Mouse (Mus musculus): ENCODE data around the gene Ugt2a3. TPM values are rescaled to one million over a fixed set of nuclear protein-coding genes. Genes with fewer than 3 reads are reported as not detected.
"Not testable (repeated sequence)": the region's sequence is repeated elsewhere in the genome, so short reads cannot be mapped to it uniquely, and the experiment has no call there.

Gene Ugt2a3
- polyA plus RNA-seq (2015; fragmentation: Nextera tagmentation; extraction: Ambion mirVana) = not detected in 2 replicates

GRCm38 (mm10) chr5:87336961-87337697 is at the start of gene Ugt2a3:
TSS of gene Ugt2a3 (minus strand) at chr5:87337195.
- 82% methylated on average over 11 of the region's 11 CpGs for WGBS
- H3K4me3 ChIP-seq = no peak within 1 kb of the TSS
- no peaks in the 10 kb centered on the region for H3K9me3 ChIP-seq
- no peak within 1 kb of the TSS for H3K9ac ChIP-seq
- ATAC-seq (replicated peaks) = no peak
- no peaks in the 10 kb centered on the region for H3K4me1 ChIP-seq
- no peaks in the 10 kb centered on the region for H3K27me3 ChIP-seq (replicated peaks)
- H3K36me3 ChIP-seq (replicated peaks) = no peaks in the 10 kb centered on the region
- H3K27ac ChIP-seq = no peak within 1 kb of the TSS
- no peak within 1 kb of the TSS for H3K4me2 ChIP-seq

DNA sequence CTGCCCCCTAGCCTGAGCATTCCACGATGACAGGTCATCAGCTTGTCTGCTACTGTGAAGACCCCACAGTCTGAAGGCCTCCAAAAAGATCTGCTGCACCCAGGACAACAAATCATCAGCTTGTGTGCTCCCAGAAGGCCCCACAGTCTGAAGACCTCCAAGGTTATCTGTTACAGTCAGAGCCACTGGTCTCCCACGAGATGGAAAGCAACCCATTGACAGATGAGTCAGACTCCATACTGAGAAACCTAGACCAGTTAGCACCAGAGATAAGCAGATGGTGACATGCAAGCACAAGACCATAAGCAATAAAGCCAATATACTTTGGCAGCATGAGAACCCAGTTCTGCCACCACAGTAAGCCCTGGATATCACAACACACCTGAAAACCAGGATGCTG is 43.2 kb upstream of the Ugt2a3 start:
- no peak overlapping the region for H3K4me2 ChIP-seq
- no peak overlapping the region for H3K27ac ChIP-seq
- WGBS = 81% methylated on average over 2 of the region's 2 CpGs
- no peaks in the 10 kb centered on the region for H3K27me3 ChIP-seq (replicated peaks)
- no peaks in the 10 kb centered on the region for H3K4me1 ChIP-seq
- no peak for ATAC-seq (replicated peaks)
- H3K36me3 ChIP-seq (replicated peaks) = no peaks in the 10 kb centered on the region
- no peak overlapping the region for H3K4me3 ChIP-seq
- H3K9me3 ChIP-seq = no peaks in the 10 kb centered on the region
- H3K9ac ChIP-seq = no peak overlapping the region

DNA sequence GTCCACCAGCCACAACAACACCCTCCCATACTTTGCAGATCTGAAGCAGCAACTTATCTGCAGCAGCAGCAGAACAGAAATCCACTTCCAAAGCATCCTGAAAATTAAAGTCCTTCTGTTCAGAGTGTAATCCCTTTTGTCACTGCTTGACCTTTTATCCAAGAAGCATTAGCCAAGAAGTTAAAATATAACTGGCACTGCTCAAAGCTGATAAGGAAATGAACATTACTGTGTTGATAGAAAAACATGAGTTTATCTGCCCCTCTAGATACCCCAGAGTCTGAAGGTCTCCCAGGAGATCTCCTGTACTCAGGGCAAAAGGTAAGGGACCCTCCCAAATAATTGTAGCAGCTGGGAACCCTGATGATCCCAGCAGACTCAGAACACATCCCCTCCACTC is 42.8 kb upstream of the Ugt2a3 start:
- no peaks in the 10 kb centered on the region for H3K27me3 ChIP-seq (replicated peaks)
- H3K36me3 ChIP-seq (replicated peaks) = no peaks in the 10 kb centered on the region
- H3K9me3 ChIP-seq = no peaks in the 10 kb centered on the region
- no peak overlapping the region for H3K27ac ChIP-seq
- no peak overlapping the region for H3K4me3 ChIP-seq
- no peak overlapping the region for H3K9ac ChIP-seq
- no peak for ATAC-seq (replicated peaks)
- no peaks in the 10 kb centered on the region for H3K4me1 ChIP-seq
- no peak overlapping the region for H3K4me2 ChIP-seq

GRCm38 (mm10) chr5:87375874-87376383 is 38.9 kb upstream of the Ugt2a3 start:
- H3K9me3 ChIP-seq = no peaks in the 10 kb centered on the region
- 90% methylated on average over 3 of the region's 3 CpGs for WGBS
- ATAC-seq (replicated peaks) = no peak

DNA sequence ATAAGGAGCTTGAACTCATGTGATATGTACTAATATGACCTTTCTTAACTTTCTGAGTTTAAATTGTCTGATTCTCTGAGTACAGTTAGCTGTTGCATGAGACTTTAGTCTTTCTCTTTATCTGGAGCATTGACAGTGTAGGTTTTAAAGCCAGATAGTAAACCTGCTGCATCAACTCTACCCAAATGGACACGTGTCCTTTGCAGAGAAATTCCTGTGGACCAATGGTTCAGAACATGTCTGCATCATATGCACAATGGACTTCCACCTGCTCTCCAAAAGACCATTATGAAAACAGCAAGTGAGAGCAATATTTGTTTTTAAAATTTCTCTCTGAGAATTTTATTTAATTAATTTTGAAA is 36.5 kb upstream of the Ugt2a3 start:
- Histone ChIP-seq H3K4me1 (no peaks in the 10 kb centered on the region), H3K4me3 (no peak overlapping the region), H3K27me3 (replicated peaks) (no peaks in the 10 kb centered on the region), H3K9me3 (no peaks in the 10 kb centered on the region), H3K36me3 (replicated peaks) (no peaks in the 10 kb centered on the region), H3K27ac (no peak overlapping the region), H3K4me2 (no peak overlapping the region), H3K9ac (no peak overlapping the region)
- ATAC-seq (replicated peaks) = no peak
- WGBS = 74% methylated on average over 1 of the region's 1 CpGs

More at GRCm38 (mm10) chr5:87375874-87376383, 38.9 kb upstream of the Ugt2a3 start:
- no peak overlapping the region for H3K4me3 ChIP-seq
- no peaks in the 10 kb centered on the region for H3K36me3 ChIP-seq (replicated peaks)
- H3K4me1 ChIP-seq = no peaks in the 10 kb centered on the region
- H3K4me2 ChIP-seq = no peak overlapping the region
- H3K27ac ChIP-seq = no peak overlapping the region
- H3K27me3 ChIP-seq (replicated peaks) = no peaks in the 10 kb centered on the region
- H3K9ac ChIP-seq = no peak overlapping the region

DNA sequence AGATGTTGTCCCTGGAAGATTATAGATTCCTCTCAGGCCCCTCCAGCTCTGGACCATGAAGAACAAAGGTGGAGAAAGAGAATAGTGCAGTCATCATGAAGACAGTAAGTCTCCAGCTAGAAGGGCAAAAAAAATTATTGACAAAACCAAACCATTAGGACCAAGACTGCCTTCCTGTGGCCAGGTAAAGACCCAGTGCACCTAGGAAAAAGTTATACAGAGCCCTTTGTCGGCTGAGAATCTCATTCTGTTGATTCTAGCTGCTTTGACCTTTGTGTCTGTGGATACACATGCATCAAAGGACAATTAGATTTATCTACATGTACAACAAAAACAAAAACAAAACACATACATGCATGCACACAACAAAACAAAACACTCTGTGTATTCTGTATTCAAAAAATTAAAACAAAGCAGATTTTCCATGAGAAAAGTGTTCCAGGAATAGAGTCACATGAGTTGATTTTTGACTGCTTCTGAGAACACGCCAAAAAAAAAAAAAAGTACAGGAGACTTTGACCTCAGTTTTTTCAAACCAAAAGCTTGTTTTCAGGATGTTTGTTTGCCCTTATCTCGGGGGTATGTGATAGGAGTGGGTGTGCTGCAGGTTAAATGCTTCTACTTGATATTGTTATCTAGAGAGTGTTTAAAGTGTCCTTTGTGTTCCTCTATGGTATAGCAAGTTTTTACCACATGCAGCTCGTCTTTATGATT is 36.0 kb upstream of the Ugt2a3 start:
- not testable (repeated sequence) for H3K36me3 ChIP-seq (replicated peaks); ATAC-seq (replicated peaks); H3K4me3 ChIP-seq; H3K27ac ChIP-seq; H3K9me3 ChIP-seq; H3K4me2 ChIP-seq; H3K27me3 ChIP-seq (replicated peaks); H3K9ac ChIP-seq; H3K4me1 ChIP-seq
- 73% methylated on average over 4 of the region's 4 CpGs for WGBS

GRCm38 (mm10) chr5:87350350-87350749 is 13.4 kb upstream of the Ugt2a3 start:
- no peak overlapping the region for H3K4me3 ChIP-seq
- no peaks in the 10 kb centered on the region for H3K4me1 ChIP-seq
- WGBS = 49% methylated on average over 1 of the region's 1 CpGs
- H3K9me3 ChIP-seq = no peaks in the 10 kb centered on the region
- H3K9ac ChIP-seq = no peak overlapping the region
- no peak overlapping the region for H3K27ac ChIP-seq
- no peaks in the 10 kb centered on the region for H3K36me3 ChIP-seq (replicated peaks)
- ATAC-seq (replicated peaks) = no peak
- H3K27me3 ChIP-seq (replicated peaks) = no peaks in the 10 kb centered on the region
- no peak overlapping the region for H3K4me2 ChIP-seq

DNA sequence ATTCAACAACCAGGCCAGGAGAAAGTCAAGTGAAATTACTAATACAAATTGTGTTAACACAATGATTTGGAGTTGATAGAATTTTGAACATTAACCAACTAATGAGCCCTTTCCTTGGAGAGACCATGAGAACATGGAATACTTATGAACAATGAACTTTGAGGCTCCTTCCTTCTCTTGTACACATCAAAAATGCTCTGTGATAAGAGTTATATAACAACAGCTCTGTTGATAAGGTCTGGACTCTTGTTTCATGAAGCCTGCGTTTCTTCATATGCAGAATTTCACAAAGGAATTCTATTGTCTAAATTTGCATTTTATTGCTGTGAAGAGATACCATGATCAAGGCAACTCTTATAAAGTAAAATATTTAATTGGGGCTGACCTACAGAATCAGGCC is 12.2 kb upstream of the Ugt2a3 start:
- not testable (repeated sequence) for H3K36me3 ChIP-seq (replicated peaks); H3K9ac ChIP-seq; H3K4me3 ChIP-seq; H3K27me3 ChIP-seq (replicated peaks); H3K27ac ChIP-seq; H3K4me2 ChIP-seq; H3K4me1 ChIP-seq; H3K9me3 ChIP-seq; ATAC-seq (replicated peaks)
- 97% methylated on average over 1 of the region's 1 CpGs for WGBS

DNA sequence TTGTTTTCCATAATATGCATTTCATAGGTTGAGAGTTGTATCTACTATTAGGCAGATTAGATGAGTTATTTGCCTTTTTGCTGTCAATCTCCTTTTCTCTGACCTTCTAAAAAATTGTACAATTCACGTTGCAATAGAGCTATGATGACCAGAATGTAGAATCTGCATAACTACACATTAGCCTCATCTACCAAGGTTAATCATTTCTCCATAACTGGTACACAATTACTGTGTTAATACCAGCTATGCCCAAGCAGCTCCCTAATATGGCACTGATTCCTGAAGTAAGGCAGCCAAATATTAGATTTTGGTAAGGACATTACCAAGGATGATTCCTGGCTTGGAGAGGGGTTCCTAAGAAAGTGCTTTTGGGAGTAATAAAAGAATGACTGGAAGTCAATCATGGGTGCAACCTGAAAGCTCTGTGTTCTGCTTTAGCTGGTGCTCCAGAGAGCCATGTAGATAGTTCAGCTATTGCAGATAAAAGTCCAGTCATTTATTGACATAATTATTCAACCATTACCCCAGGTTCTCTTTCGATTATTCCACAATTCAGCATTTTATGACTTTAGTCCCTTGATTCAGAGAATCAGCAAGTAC is 10.6 kb upstream of the Ugt2a3 start:
- not testable (repeated sequence) for H3K4me1 ChIP-seq; H3K4me2 ChIP-seq; H3K36me3 ChIP-seq (replicated peaks); H3K27me3 ChIP-seq (replicated peaks); H3K4me3 ChIP-seq; H3K27ac ChIP-seq; H3K9me3 ChIP-seq; H3K9ac ChIP-seq; ATAC-seq (replicated peaks)
- WGBS = 77% methylated on average over 2 of the region's 2 CpGs

DNA sequence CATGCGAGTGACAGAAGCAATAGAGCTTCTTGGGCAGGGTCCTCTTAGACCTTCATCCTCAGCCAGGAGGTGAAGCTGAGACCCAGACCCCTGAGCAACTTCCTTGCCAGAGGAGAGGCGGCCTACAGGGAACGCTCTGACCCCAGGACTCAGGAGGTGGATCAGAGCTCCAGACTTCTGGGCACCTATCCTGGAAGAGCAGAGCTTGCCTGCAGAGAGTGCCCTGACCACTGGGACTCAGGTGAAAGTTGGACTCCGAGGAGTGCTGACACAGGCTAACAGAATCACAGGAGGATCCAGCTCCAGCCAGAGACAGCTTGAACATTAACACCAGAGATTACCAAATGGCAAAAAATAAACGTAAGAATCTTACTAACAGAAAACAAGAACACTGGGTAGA is 3.5 kb upstream of the Ugt2a3 start:
- WGBS = 90% methylated on average over 5 of the region's 5 CpGs
- no peaks in the 10 kb centered on the region for H3K4me1 ChIP-seq
- no peak overlapping the region for H3K4me3 ChIP-seq
- H3K36me3 ChIP-seq (replicated peaks) = no peaks in the 10 kb centered on the region
- H3K27me3 ChIP-seq (replicated peaks) = no peaks in the 10 kb centered on the region
- no peaks in the 10 kb centered on the region for H3K9me3 ChIP-seq
- H3K27ac ChIP-seq = no peak overlapping the region
- H3K9ac ChIP-seq = no peak overlapping the region
- no peak overlapping the region for H3K4me2 ChIP-seq
- no peak for ATAC-seq (replicated peaks)

- no peaks in the 10 kb centered on the region for H3K36me3 ChIP-seq (replicated peaks)
- WGBS = 67% methylated on average over 1 of the region's 1 CpGs
- H3K27ac ChIP-seq = no peak overlapping the region
- H3K9ac ChIP-seq = no peak overlapping the region
- no peaks in the 10 kb centered on the region for H3K9me3 ChIP-seq
- H3K4me1 ChIP-seq = no peaks in the 10 kb centered on the region
- no peak overlapping the region for H3K4me3 ChIP-seq
- H3K27me3 ChIP-seq (replicated peaks) = no peaks in the 10 kb centered on the region
- no peak overlapping the region for H3K4me2 ChIP-seq
- no peak for ATAC-seq (replicated peaks)
Measured at GRCm38 (mm10) chr5:87335199-87335598, 1.8 kb downstream of the Ugt2a3 start.

DNA sequence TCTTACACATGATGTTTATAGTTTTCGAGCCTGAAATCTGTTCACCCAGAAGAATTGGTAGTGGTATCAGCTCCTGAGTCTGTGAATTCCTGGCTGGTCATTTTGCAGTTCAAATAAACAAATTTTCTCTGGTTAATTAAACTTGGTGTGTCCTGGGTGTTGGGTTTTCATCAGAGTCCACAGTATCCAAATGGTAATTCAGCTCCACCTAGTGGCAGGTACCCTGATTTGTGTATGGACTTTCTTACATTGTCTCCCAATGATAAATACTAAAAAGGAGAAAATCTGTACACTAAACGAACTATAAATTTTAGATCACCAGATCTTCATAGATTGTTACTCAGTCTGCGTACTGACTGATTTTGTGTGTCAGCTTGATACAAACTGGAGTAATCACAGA is 3.4 kb downstream of the Ugt2a3 start:
- Histone ChIP-seq H3K4me2 (no peak overlapping the region), H3K4me3 (no peak overlapping the region), H3K4me1 (no peaks in the 10 kb centered on the region), H3K27me3 (replicated peaks) (no peaks in the 10 kb centered on the region), H3K36me3 (replicated peaks) (no peaks in the 10 kb centered on the region), H3K9ac (no peak overlapping the region), H3K9me3 (no peaks in the 10 kb centered on the region), H3K27ac (no peak overlapping the region)
- ATAC-seq (replicated peaks) = no peak
- WGBS = 69% methylated on average over 3 of the region's 3 CpGs
